Mouse (Mus musculus): ENCODE measurements around the gene Aagab. TPM values are rescaled to one million over a fixed set of nuclear protein-coding genes. Genes with fewer than 3 reads are reported as not detected.

The Aagab gene
- total RNA-seq (2021): 10 to 100 TPM; 45.0 to 48.9 TPM
- long read RNA-seq, experiment 1, full-length matches to known transcripts: 51 of 108 reads
- long read RNA-seq, experiment 1, partial matches to known transcripts: 9 of 108 reads
- long read RNA-seq, experiment 1, other reads (novel, unspliced or antisense): 48 of 108 reads
- long read RNA-seq, experiment 2, full-length matches to known transcripts: 40 of 70 reads
- long read RNA-seq, experiment 2, partial matches to known transcripts: 5 of 70 reads
- long read RNA-seq, experiment 2, other reads (novel, unspliced or antisense): 25 of 70 reads

GRCm38 (mm10) chr9:63602043-63602939 is at the start of gene Aagab, which contains the start of gene Iqch:
Aagab (plus strand) TSS chr9:63602660.
Iqch (minus strand) TSS chr9:63602493.
- DNase-seq (ENCODE audit: low spot score in 2 of 2): peak; percentile 98

DNA sequence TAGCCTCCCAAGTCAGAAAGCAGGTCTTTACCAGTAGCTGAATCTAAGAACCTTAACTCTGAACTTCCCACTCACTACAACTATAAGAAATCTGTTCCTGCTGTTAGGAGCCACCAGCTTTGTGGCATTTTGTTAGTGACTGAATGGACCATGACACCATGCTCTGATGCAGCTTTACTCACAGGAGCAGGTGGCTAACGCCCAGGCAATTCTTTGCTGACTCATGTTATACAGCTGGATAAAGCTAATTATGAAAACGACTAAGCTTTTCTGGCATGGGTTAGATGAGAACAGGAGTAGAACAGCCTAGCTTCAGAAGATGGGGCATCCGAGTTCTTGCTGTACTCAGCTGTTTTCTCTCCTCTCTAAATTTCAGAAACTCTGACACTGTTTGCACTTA is 48.8 kb upstream of the Aagab start:
- DNase-seq (ENCODE audit: low spot score in 2 of 2): no peak

DNA sequence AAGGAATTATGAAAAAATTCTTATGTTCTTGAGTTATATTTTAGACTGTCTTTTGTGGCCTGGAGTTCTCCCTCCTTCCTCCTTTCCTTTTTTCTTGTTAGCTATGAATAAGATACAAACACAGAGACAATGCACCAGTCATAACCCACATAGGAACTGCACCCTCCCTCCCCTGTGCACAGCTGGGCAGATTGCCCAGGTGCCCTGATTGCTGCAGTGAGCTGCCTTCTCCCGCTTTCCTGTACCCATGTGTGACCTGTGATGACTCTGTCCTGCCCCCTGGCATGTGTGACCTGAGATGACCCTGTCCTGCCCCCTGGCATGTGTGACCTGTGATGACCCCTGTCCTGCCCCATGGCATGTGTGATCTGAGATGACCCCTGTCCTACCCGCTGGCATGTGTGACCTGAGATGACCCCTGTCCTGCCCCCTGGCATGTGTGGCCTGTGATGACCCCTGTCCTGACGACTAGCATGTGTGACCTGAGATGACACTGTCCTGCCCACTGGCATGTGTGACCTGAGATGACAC is 46.9 kb upstream of the Aagab start:
- DNase-seq (ENCODE audit: low spot score in 2 of 2): no peak

GRCm38 (mm10) chr9:63556316-63556715 is 46.1 kb upstream of the Aagab start:
- DNase-seq (ENCODE audit: low spot score in 2 of 2): no peak

DNA sequence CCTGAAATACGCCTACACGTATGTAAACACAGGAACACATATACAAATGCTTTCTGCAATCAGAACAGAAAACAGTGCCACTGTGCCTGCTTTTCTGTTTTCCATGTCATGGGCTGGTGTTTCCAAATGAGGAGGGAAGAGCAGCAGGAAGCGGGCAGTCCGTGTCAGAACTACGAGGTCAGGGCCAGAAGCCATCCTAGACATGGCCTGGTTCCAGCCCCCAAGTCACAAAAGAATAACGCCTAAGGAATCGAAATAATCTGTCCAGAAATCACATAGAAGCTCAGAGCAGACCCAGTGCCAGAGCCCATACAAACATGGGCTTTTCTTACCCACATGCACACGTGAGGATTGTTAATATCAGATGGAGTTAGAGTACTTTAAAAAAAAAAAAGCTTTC is 45.5 kb upstream of the Aagab start:
- DNase-seq (ENCODE audit: low spot score in 2 of 2): no peak

DNA sequence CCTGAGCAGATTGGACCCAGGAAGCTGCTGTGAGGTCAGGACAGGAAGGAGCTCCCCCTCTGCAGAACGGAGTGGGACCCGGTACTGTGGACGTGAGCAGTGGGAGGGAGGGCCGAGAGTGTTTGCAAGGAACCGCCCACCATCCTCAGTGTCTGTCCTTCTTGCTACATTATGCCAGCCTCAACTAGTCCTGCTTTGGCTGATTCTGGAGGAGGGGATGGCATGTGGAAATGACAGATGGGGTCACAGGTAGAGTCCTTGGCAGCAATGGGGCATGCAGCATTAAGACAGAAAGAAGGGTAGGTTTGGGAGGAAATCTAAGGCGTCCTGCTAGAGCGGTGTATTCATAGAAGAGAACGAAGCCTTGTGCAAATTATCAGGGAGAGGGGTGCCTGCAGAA is 40.5 kb upstream of the Aagab start:
- DNase-seq (ENCODE audit: low spot score in 2 of 2): no peak

GRCm38 (mm10) chr9:63563436-63563835 is 39.0 kb upstream of the Aagab start:
- no peak for DNase-seq (ENCODE audit: low spot score in 2 of 2)

GRCm38 (mm10) chr9:63568314-63568713 is 34.1 kb upstream of the Aagab start:
- no peak for DNase-seq (ENCODE audit: low spot score in 2 of 2)

- DNase-seq (ENCODE audit: low spot score in 2 of 2): no peak
Observed at GRCm38 (mm10) chr9:63568808-63569207, 33.7 kb upstream of the Aagab start.

DNA sequence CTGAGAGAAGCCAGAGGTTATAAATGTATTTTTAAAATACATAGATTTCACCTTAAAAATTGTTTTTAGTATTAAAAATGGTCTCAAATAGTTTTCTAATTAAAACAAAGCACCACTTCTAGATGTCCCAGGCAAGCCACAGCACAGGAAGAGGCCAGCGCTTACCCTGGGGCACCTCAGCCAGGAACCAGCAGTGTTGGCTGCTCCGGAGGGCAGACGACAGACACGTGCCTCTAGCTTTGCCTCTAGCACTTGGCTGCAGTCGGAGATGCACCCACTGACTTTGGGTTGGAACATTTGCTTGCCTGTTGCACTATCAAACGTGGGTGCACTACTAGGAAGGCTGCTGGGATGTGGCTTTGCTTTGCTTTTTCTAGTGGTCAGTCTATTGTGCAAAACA is 30.6 kb upstream of the Aagab start:
- no peak for DNase-seq (ENCODE audit: low spot score in 2 of 2)

- no peak for DNase-seq (ENCODE audit: low spot score in 2 of 2)
Observed at GRCm38 (mm10) chr9:63572874-63573273, 29.6 kb upstream of the Aagab start.

DNA sequence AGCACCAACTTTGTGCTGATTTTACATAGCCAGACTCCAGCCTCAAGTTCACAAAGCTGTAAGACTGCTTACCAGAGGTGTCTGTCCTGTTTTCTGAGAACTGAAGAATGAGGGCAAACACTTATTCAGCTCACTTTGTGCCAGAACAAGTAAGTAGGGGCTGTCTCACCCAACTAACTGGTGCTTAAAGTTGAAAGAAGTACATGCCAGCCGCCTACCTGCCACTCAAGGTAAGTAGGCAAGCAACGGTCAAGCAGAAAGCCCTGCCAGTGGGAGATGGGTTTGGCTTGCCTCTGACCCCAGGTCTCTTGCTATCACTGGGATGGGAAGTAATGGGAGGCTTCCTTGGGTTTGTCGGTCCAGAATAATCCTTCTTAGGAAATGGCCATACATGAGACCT is 25.0 kb upstream of the Aagab start:
- DNase-seq (ENCODE audit: low spot score in 2 of 2): no peak

GRCm38 (mm10) chr9:63579644-63580043 is 22.8 kb upstream of the Aagab start:
- DNase-seq (ENCODE audit: low spot score in 2 of 2): no peak

DNA sequence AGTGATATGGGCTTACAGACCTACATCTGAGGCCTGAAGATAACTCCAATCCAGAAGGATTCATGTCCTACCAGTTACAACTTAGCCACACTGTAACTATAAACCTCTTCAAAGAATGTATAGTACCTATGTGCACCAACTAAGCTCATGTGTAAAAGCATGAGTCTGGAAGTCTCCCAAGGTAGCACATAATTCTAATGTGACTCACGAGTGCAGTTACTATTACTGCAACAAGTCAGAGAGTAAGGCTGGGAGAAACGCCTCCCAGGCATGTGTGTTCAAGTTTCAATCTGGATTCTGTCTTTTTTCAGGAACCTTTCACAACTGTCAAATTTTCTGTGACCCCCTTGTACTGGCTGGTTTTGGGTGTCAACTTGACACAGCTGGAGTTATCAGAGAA is 22.4 kb upstream of the Aagab start:
- no peak for DNase-seq (ENCODE audit: low spot score in 2 of 2)

DNA sequence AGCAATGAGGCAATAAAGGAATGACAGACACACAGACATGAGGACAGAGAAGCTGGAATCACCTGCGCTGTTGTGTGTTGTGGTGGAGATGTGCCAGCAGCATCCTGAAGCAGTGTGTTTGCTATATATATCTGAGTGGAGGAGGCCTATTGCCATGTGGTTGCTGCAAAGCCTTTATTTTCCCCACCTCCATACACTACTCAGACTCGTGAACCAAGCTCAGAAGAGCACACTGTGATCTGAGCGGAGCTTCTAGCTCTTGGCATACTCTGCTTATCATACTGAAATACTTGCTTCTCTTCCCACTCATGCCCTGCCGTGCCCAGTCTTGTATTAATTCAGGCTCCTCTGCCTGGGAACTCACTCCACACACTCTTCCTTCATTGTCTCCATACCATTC is 20.7 kb upstream of the Aagab start:
- peak; percentile 9 to 18 for DNase-seq (ENCODE audit: low spot score in 2 of 2)

DNA sequence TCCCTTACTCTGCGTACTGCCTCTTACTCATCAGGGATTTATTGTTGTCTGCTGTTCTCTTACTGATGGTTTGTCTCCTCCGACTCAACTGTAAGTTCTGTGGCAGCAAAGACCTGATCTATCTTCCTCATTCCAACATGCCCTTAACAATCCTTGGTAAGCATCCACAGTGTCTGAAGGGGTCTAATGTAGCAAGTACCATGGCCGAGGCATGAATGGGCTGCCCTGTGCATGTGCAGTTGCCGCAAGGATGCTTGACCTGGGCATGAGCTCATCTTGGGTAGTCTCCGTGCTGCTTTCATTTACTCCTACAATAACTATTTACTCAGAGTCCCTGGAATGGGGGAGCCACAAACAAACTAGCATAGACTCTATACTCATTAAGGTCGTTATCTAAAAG is 17.2 kb upstream of the Aagab start:
- no peak for DNase-seq (ENCODE audit: low spot score in 2 of 2)

DNA sequence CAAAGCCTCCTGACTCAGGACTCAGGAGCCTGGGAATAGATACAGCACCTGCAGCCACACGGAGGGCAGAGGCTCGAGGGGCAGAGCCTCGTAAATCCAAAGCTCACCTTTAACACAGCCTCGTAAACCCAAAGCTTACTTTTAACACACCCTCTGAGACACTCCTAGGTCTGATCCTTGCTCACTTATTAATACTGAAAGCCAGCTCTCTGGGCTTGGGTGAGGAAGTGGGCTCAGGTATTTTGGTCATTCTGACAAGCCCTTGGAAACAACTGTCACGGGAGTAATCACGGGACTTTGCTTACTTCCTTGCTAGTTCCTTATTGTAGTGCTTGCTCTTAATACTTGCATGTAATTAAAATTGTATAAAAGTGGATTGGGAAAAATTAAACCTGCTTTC is 13.3 kb upstream of the Aagab start:
- DNase-seq (ENCODE audit: low spot score in 2 of 2): no peak

DNA sequence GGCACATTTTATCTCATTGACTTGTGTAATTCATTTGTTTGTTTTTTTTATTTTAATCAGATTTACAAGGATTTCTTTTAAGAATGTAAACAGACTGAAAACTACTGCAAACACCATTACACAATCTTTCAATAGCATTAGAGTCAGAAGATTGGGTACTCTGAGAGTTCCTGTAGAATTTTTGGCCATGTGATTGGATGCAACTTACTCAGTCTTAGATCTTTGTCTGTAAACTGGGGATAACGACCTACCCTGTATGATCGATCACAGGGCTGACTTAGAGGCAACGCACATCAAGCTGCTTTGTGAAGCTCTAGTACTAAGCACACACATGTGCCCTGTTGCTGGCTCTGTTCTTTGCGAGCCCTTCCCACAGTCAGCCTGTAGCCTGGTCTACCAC is 11.9 kb upstream of the Aagab start:
- DNase-seq (ENCODE audit: low spot score in 2 of 2): no peak

- no peak for DNase-seq (ENCODE audit: low spot score in 2 of 2)
Observed at GRCm38 (mm10) chr9:63591661-63592256, 10.7 kb upstream of the Aagab start.

GRCm38 (mm10) chr9:63595032-63595431 is 7.4 kb upstream of the Aagab start:
- DNase-seq (ENCODE audit: low spot score in 2 of 2): no peak

DNA sequence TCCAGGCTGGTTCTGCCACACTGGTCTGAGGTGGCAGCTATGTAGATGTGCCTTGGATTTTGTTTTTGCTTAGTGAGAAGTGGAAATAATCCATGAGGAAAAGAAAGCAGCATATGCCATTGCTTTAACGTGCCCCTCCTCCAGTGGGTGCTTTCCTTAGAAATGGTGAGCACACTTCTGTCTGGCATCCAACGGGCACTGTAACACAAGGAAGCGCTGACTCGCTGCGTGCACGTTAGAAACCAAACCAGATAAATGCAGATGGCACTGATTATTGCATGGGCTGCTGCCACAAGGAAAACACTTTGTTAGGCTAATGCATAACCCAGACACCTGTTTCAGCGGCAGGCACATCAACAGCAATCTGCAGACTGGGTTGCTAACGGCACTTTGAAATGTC is 6.8 kb upstream of the Aagab start:
- no peak for DNase-seq (ENCODE audit: low spot score in 2 of 2)

GRCm38 (mm10) chr9:63596660-63597059 is 5.8 kb upstream of the Aagab start:
- DNase-seq (ENCODE audit: low spot score in 2 of 2): no peak

Measured in left cerebral cortex, adult 18-20 months (tissue).